Mouse (Mus musculus): ENCODE measurements around the gene Plxna4. TPM values are rescaled to one million over a fixed set of nuclear protein-coding genes. Genes with fewer than 3 reads are reported as not detected.

The Plxna4 gene
- polyA plus RNA-seq, 1 experiment from 2014 or later, result 10.6 TPM

GRCm38 (mm10) chr6:32595591-32595990, 7.6 kb upstream of the Plxna4 start:
- 41% methylated on average over 3 of the region's 3 CpGs for whole genome bisulfite sequencing
- Histone ChIP-seq H3K27ac (replicated peaks in 1 of 2; ENCODE audit: control insufficient read depth in 1 of 2, insufficient read depth in 1 of 2, low read depth in 2 of 2, low read length in 2 of 2) (no peak overlapping the region), H3K36me3 (ENCODE audit: control insufficient read depth, insufficient read depth, low read length) (no peaks in the 10 kb centered on the region), H3K9ac (ENCODE audit: low read length) (no peak overlapping the region), H3K9me3 (ENCODE audit: control insufficient read depth, low read length) (no peaks in the 10 kb centered on the region), H3K4me3 (ENCODE audit: control insufficient read depth in 1 of 2, insufficient read depth in 1 of 2, low read depth in 1 of 2, low read length in 2 of 2) (no peak overlapping the region), H3K4me2 (ENCODE audit: low read length) (no peak overlapping the region), H3K4me1 (ENCODE audit: control insufficient read depth in 2 of 2, insufficient read depth in 2 of 2, low read length in 2 of 2) (peaks cover 0 to 10% of the 10 kb centered on the region in 2 experiments; a peak in 2 of 4 replicates), H3K27me3 (ENCODE audit: control insufficient read depth, insufficient read depth, low read length) (peaks cover 2% of the 10 kb centered on the region)
- no peak for ATAC-seq (ENCODE audit: insufficient number of reproducible peaks, insufficient read depth, low FRiP score, low read depth)

DNA sequence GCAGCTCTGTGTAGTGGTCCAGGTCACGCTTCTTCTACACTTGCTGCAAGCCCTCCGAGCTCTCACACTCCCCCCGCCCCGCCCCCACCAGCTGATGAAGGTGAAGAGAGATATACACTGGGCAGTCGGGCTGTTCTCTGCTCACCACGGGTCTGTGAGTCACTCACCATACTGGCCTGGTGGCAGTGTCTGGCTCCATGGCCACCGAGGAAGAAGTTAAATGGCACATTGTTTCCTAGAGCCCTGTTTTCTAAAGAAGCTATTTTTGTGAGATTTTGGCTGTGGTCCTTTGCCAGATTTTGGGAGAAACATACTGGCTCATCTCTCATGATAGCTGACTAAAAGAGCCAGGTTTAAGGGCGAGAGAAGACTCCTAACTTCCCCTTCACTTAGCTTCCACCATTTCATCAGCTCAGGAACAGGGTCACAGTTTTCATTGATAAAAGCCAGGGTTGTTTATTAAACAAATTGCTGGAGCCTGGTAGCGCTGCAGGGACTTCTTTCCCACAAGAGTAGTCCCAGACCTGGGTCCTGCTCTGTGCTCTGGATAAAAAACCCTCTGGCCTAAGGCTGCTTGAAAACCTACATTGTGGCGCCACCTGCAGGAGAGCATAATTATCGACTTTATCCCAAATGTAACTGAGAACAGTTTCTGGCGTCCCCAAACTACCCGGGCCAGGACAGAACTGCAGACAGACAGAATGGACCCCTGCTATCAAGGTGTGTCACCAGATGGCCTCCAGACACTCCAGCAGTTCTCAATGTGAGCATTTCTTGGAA, 3.2 kb upstream of the Plxna4 start:
- Histone ChIP-seq H3K9me3 (ENCODE audit: control insufficient read depth, low read length) (no peaks in the 10 kb centered on the region), H3K4me3 (ENCODE audit: control insufficient read depth in 1 of 2, insufficient read depth in 1 of 2, low read depth in 1 of 2, low read length in 2 of 2) (no peak overlapping the region), H3K27me3 (ENCODE audit: control insufficient read depth, insufficient read depth, low read length) (peaks cover 15% of the 10 kb centered on the region), H3K9ac (ENCODE audit: low read length) (no peak overlapping the region), H3K36me3 (ENCODE audit: control insufficient read depth, insufficient read depth, low read length) (no peaks in the 10 kb centered on the region), H3K4me2 (ENCODE audit: low read length) (no peak overlapping the region), H3K27ac (replicated peaks in 1 of 2; ENCODE audit: control insufficient read depth in 1 of 2, insufficient read depth in 1 of 2, low read depth in 2 of 2, low read length in 2 of 2) (no peak overlapping the region), H3K4me1 (ENCODE audit: control insufficient read depth in 2 of 2, insufficient read depth in 2 of 2, low read length in 2 of 2) (peaks cover 1 to 10% of the 10 kb centered on the region in 2 experiments; a peak in 3 of 4 replicates)
- ATAC-seq (ENCODE audit: insufficient number of reproducible peaks, insufficient read depth, low FRiP score, low read depth), result no peak
- WGBS, result 16% methylated on average over 13 of the region's 13 CpGs

GRCm38 (mm10) chr6:32589632-32590031, 1.6 kb upstream of the Plxna4 start:
- no peaks in the 10 kb centered on the region for H3K9me3 ChIP-seq (ENCODE audit: control insufficient read depth, low read length)
- H3K9ac ChIP-seq (ENCODE audit: low read length), result no peak overlapping the region
- H3K4me1 ChIP-seq (ENCODE audit: control insufficient read depth in 2 of 2, insufficient read depth in 2 of 2, low read length in 2 of 2), result peaks cover 14 to 17% of the 10 kb centered on the region in 2 experiments
- no peaks in the 10 kb centered on the region for H3K36me3 ChIP-seq (ENCODE audit: control insufficient read depth, insufficient read depth, low read length)
- no peak overlapping the region for H3K4me2 ChIP-seq (ENCODE audit: low read length)
- WGBS, result 46% methylated on average over 4 of the region's 4 CpGs
- no peak overlapping the region for H3K4me3 ChIP-seq (ENCODE audit: control insufficient read depth in 1 of 2, insufficient read depth in 1 of 2, low read depth in 1 of 2, low read length in 2 of 2)
- no peak overlapping the region for H3K27ac ChIP-seq (replicated peaks in 1 of 2; ENCODE audit: control insufficient read depth in 1 of 2, insufficient read depth in 1 of 2, low read depth in 2 of 2, low read length in 2 of 2)
- H3K27me3 ChIP-seq (ENCODE audit: control insufficient read depth, insufficient read depth, low read length), result peaks cover 15% of the 10 kb centered on the region
- no peak for ATAC-seq (ENCODE audit: insufficient number of reproducible peaks, insufficient read depth, low FRiP score, low read depth)

- peaks cover 17 to 34% of the 10 kb centered on the region in 2 experiments for H3K4me1 ChIP-seq (ENCODE audit: control insufficient read depth in 2 of 2, insufficient read depth in 2 of 2, low read length in 2 of 2)
- H3K4me2 ChIP-seq (ENCODE audit: low read length), result peak overlapping the region; percentile 93
- peak overlapping the region; percentile 90 for H3K9ac ChIP-seq (ENCODE audit: low read length)
- H3K4me3 ChIP-seq (ENCODE audit: control insufficient read depth in 1 of 2, insufficient read depth in 1 of 2, low read depth in 1 of 2, low read length in 2 of 2), result peak overlapping the region; percentile 58 to 88
- H3K9me3 ChIP-seq (ENCODE audit: control insufficient read depth, low read length), result no peaks in the 10 kb centered on the region
- under 1% methylated on average over 81 of the region's 82 CpGs for WGBS
- peak overlapping the region; percentile 36 to 85 for H3K27ac ChIP-seq (replicated peaks in 1 of 2; ENCODE audit: control insufficient read depth in 1 of 2, insufficient read depth in 1 of 2, low read depth in 2 of 2, low read length in 2 of 2)
- peaks cover 15% of the 10 kb centered on the region for H3K27me3 ChIP-seq (ENCODE audit: control insufficient read depth, insufficient read depth, low read length)
- H3K36me3 ChIP-seq (ENCODE audit: control insufficient read depth, insufficient read depth, low read length), result no peaks in the 10 kb centered on the region
- peak; percentile 19; the same call in 1 of the 2 replicates for ATAC-seq (ENCODE audit: insufficient number of reproducible peaks, insufficient read depth, low FRiP score, low read depth)
Observed at GRCm38 (mm10) chr6:32587136-32588009, 619 bp downstream of the Plxna4 start.

DNA sequence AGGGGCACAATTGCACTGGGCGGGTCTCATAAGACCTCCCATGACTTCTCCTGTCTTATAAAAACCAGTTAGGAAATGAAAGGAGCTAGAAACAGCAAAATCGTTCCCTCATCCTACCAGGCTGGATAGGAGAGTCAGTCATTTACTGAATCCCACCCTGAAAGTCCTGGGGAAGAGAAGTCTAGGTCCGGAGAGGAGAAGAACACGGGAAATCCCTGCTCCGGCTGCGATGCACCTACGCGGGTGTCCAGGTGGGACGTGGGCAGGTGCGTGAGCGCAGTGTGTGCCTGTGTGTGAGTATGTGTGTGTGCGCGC, 1.2 kb downstream of the Plxna4 start:
- Histone ChIP-seq H3K4me3 (ENCODE audit: control insufficient read depth in 1 of 2, insufficient read depth in 1 of 2, low read depth in 1 of 2, low read length in 2 of 2) (peak overlapping the region; percentile 58 to 88), H3K9ac (ENCODE audit: low read length) (peak overlapping the region; percentile 90), H3K36me3 (ENCODE audit: control insufficient read depth, insufficient read depth, low read length) (no peaks in the 10 kb centered on the region), H3K27me3 (ENCODE audit: control insufficient read depth, insufficient read depth, low read length) (peaks cover 15% of the 10 kb centered on the region), H3K27ac (replicated peaks in 1 of 2; ENCODE audit: control insufficient read depth in 1 of 2, insufficient read depth in 1 of 2, low read depth in 2 of 2, low read length in 2 of 2) (no peak overlapping the region), H3K4me1 (ENCODE audit: control insufficient read depth in 2 of 2, insufficient read depth in 2 of 2, low read length in 2 of 2) (peaks cover 17 to 34% of the 10 kb centered on the region in 2 experiments), H3K4me2 (ENCODE audit: low read length) (peak overlapping the region; percentile 93), H3K9me3 (ENCODE audit: control insufficient read depth, low read length) (no peaks in the 10 kb centered on the region)
- WGBS, result under 1% methylated on average over 13 of the region's 13 CpGs
- ATAC-seq (ENCODE audit: insufficient number of reproducible peaks, insufficient read depth, low FRiP score, low read depth), result no peak

GRCm38 (mm10) chr6:32586390-32586789, 1.6 kb downstream of the Plxna4 start:
- H3K36me3 ChIP-seq (ENCODE audit: control insufficient read depth, insufficient read depth, low read length), result no peaks in the 10 kb centered on the region
- under 1% methylated on average over 13 of the region's 13 CpGs for WGBS
- ATAC-seq (ENCODE audit: insufficient number of reproducible peaks, insufficient read depth, low FRiP score, low read depth), result no peak
- H3K4me1 ChIP-seq (ENCODE audit: control insufficient read depth in 2 of 2, insufficient read depth in 2 of 2, low read length in 2 of 2), result peaks cover 17 to 34% of the 10 kb centered on the region in 2 experiments
- H3K4me2 ChIP-seq (ENCODE audit: low read length), result peak overlapping the region; percentile 93
- peaks cover 15% of the 10 kb centered on the region for H3K27me3 ChIP-seq (ENCODE audit: control insufficient read depth, insufficient read depth, low read length)
- peak overlapping the region; percentile 90 for H3K9ac ChIP-seq (ENCODE audit: low read length)
- H3K9me3 ChIP-seq (ENCODE audit: control insufficient read depth, low read length), result no peaks in the 10 kb centered on the region
- no peak overlapping the region for H3K27ac ChIP-seq (replicated peaks in 1 of 2; ENCODE audit: control insufficient read depth in 1 of 2, insufficient read depth in 1 of 2, low read depth in 2 of 2, low read length in 2 of 2)
- H3K4me3 ChIP-seq (ENCODE audit: control insufficient read depth in 1 of 2, insufficient read depth in 1 of 2, low read depth in 1 of 2, low read length in 2 of 2), result peak overlapping the region; percentile 58 to 88

DNA sequence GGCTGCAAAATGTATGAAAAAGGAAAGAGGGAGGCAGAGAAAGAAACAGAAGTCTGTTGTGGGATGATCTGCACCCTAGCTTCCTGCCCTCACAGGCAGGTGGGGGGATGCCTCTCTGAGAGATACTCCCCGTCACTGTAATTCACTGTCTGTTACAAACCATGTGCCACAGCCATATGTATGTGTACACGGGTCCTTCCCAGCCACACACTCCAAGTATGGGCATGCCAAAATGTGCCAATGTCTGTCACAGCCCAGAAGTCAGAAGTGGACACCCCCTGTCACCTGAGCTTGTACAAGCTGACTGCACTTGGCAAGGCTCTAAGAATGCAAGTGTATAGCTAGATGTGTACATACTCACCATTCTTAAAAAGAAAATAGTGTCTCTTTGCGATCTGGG, 2.8 kb downstream of the Plxna4 start:
- Histone ChIP-seq H3K9ac (ENCODE audit: low read length) (peak overlapping the region; percentile 39), H3K9me3 (ENCODE audit: control insufficient read depth, low read length) (no peaks in the 10 kb centered on the region), H3K4me2 (ENCODE audit: low read length) (peak overlapping the region; percentile 93), H3K36me3 (ENCODE audit: control insufficient read depth, insufficient read depth, low read length) (no peaks in the 10 kb centered on the region), H3K4me1 (ENCODE audit: control insufficient read depth in 2 of 2, insufficient read depth in 2 of 2, low read length in 2 of 2) (peaks cover 13 to 34% of the 10 kb centered on the region in 2 experiments; a peak in 3 of 4 replicates), H3K27ac (replicated peaks in 1 of 2; ENCODE audit: control insufficient read depth in 1 of 2, insufficient read depth in 1 of 2, low read depth in 2 of 2, low read length in 2 of 2) (no peak overlapping the region), H3K4me3 (ENCODE audit: control insufficient read depth in 1 of 2, insufficient read depth in 1 of 2, low read depth in 1 of 2, low read length in 2 of 2) (peak overlapping the region in 1 of 2 experiments; percentile 88; a peak in 1 of 4 replicates), H3K27me3 (ENCODE audit: control insufficient read depth, insufficient read depth, low read length) (peaks cover 10% of the 10 kb centered on the region)
- WGBS, result 34% methylated on average over 3 of the region's 3 CpGs
- ATAC-seq (ENCODE audit: insufficient number of reproducible peaks, insufficient read depth, low FRiP score, low read depth), result no peak
